Mouse (Mus musculus) liver, embryonic 15.5 days (tissue): Measurements from ENCODE around the gene Lsm6. TPM values are rescaled to one million over a fixed set of nuclear protein-coding genes. Genes with fewer than 3 reads are reported as not detected.

Source experiments
- ATAC-seq: fragments of 200-750 bp; cut with Nextera tagmentation; 2 replicates; pipeline ENCODE4 v1.8.0; 2017; ENCODE audit warnings: moderate number of reproducible peaks, mild to moderate bottlenecking, moderate library complexity; ENCODE audit not compliant: insufficient read depth
- H3K27ac ChIP-seq: fragments of 300-500 bp; sonication (generic); replicated peaks from 2 replicates; pipeline ENCODE4 v1.5.1; 2015; ENCODE audit warnings: mild to moderate bottlenecking, inconsistent platforms
- H3K27me3 ChIP-seq: fragments of 300-500 bp; sonication (generic); 2 replicates; pipeline ENCODE4 v1.6.1; 2015; ENCODE audit warnings: mild to moderate bottlenecking, inconsistent platforms
- H3K36me3 ChIP-seq: fragments of 300-500 bp; sonication (generic); replicated peaks from 2 replicates; pipeline ENCODE4 v1.6.1; 2015; ENCODE audit warnings: moderate library complexity, mild to moderate bottlenecking, inconsistent platforms
- H3K4me1 ChIP-seq: fragments of 300-500 bp; sonication (generic); replicated peaks from 2 replicates; pipeline ENCODE4 v1.6.1; 2015; ENCODE audit warnings: inconsistent platforms
- H3K4me2 ChIP-seq: fragments of 300-500 bp; sonication (generic); 2 replicates; pipeline ENCODE4 v1.6.1; 2015; ENCODE audit warnings: moderate library complexity, mild to moderate bottlenecking, inconsistent platforms
- H3K4me3 ChIP-seq: fragments of 300-500 bp; sonication (generic); replicated peaks from 2 replicates; pipeline ENCODE4 v1.5.1; 2015; ENCODE audit warnings: mild to moderate bottlenecking, inconsistent platforms
- H3K9ac ChIP-seq: fragments of 300-500 bp; sonication (generic); 2 replicates; pipeline ENCODE4 v1.6.1; 2015; ENCODE audit warnings: moderate library complexity, mild to moderate bottlenecking, inconsistent platforms
- H3K9me3 ChIP-seq: fragments of 300-500 bp; sonication (generic); replicated peaks from 2 replicates; pipeline ENCODE4 v1.6.1; 2016; ENCODE audit warnings: inconsistent platforms
- WGBS: fragments of 180-500 bp; shearing (Covaris S2); methylation state at CpG from one replicate; pipeline ENCODE4 v1.1.7; 2015; ENCODE audit warnings: mixed read lengths; ENCODE audit not compliant: insufficient replicate concordance; 5-methylcytosine and 5-hydroxymethylcytosine counted together
- polyA plus RNA-seq: library from polyadenylated mRNA; unstranded; fragments of >200 nt; fragmentation: Nextera tagmentation; extraction: Ambion mirVana; gene quantifications from 2 replicates; pipeline ENCODE4 v1.2.1, GENCODE M21; 2015

Gene Lsm6
- polyA plus RNA-seq, 1 experiment from 2014 or later = 90.2 TPM

GRCm38 (mm10) chr8:78801201-78801600 lies 19.7 kb downstream of the Lsm6 start:
- no peaks in the 10 kb centered on the region for H3K27me3 ChIP-seq
- no peak overlapping the region for H3K4me2 ChIP-seq
- H3K4me1 ChIP-seq = no peaks in the 10 kb centered on the region
- no peak overlapping the region for H3K4me3 ChIP-seq
- ATAC-seq = no peak
- H3K36me3 ChIP-seq = peaks cover 10% of the 10 kb centered on the region
- no peak overlapping the region for H3K27ac ChIP-seq
- WGBS = 83% methylated on average over 6 of the region's 6 CpGs
- H3K9ac ChIP-seq = no peak overlapping the region
- no peaks in the 10 kb centered on the region for H3K9me3 ChIP-seq

- no peak overlapping the region for H3K9ac ChIP-seq
- 68% methylated on average over 3 of the region's 3 CpGs for WGBS
- no peaks in the 10 kb centered on the region for H3K27me3 ChIP-seq
- no peak overlapping the region for H3K27ac ChIP-seq
- H3K36me3 ChIP-seq = no peaks in the 10 kb centered on the region
- no peak for ATAC-seq
- H3K4me1 ChIP-seq = no peaks in the 10 kb centered on the region
- H3K9me3 ChIP-seq = no peaks in the 10 kb centered on the region
- H3K4me3 ChIP-seq = no peak overlapping the region
- H3K4me2 ChIP-seq = no peak overlapping the region
These were observed 22.3 kb downstream of the Lsm6 start for GRCm38 (mm10) chr8:78798671-78799070.

GRCm38 (mm10) chr8:78797985-78798384 lies 23.0 kb downstream of the Lsm6 start:
- WGBS = 81% methylated on average over 7 of the region's 7 CpGs
- no peaks in the 10 kb centered on the region for H3K36me3 ChIP-seq
- ATAC-seq = no peak
- no peak overlapping the region for H3K27ac ChIP-seq
- H3K4me1 ChIP-seq = no peaks in the 10 kb centered on the region
- H3K9me3 ChIP-seq = no peaks in the 10 kb centered on the region
- no peak overlapping the region for H3K4me2 ChIP-seq
- H3K4me3 ChIP-seq = no peak overlapping the region
- no peaks in the 10 kb centered on the region for H3K27me3 ChIP-seq
- no peak overlapping the region for H3K9ac ChIP-seq

DNA sequence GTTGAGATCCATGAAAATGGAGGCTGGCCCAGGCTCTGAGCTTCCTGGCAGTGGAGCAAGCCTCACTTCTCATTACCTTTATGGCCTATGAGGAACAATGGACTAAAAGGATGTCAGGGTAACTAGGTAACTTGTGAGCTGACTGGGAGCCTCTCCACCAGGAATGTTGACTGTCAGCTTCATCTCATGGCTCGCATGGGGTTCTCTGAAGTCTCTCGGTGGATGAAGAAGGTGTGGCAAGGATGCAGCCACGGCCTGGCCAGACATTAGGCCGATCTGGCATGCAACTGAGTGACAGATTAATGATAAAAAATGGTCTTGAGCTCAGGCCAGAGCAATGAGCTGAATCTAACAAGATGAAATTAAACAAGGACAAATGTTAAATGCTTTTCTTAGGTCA lies 27.7 kb downstream of the Lsm6 start:
- no peak overlapping the region for H3K4me3 ChIP-seq
- H3K9ac ChIP-seq = no peak overlapping the region
- no peaks in the 10 kb centered on the region for H3K36me3 ChIP-seq
- 63% methylated on average over 4 of the region's 4 CpGs for WGBS
- no peak overlapping the region for H3K27ac ChIP-seq
- no peak overlapping the region for H3K4me2 ChIP-seq
- H3K27me3 ChIP-seq = no peaks in the 10 kb centered on the region
- ATAC-seq = no peak
- no peaks in the 10 kb centered on the region for H3K4me1 ChIP-seq
- H3K9me3 ChIP-seq = no peaks in the 10 kb centered on the region

DNA sequence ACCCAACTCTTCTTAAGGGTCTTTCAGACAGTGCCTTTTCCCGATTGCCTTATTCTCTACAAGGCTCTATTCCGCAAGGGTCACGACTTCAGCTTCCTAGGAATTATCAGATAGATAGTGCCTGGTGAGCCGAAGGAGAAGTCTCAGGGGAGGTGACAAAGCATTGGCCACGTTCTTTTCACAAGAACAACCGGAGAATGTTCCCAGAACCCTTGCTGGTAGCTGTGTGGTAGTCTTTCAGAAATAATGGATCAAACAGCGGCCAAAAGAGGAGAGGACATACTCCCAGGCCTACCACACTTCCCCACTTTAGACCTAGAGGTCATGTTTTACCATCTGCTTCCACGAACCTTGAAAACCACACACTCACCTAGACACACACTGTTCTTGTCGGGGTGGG lies 44.1 kb downstream of the Lsm6 start:
- WGBS = 70% methylated on average over 9 of the region's 9 CpGs
- Histone ChIP-seq H3K4me1 (no peaks in the 10 kb centered on the region), H3K4me3 (no peak overlapping the region), H3K27me3 (no peaks in the 10 kb centered on the region), H3K9me3 (no peaks in the 10 kb centered on the region), H3K9ac (no peak overlapping the region), H3K27ac (no peak overlapping the region), H3K36me3 (no peaks in the 10 kb centered on the region), H3K4me2 (no peak overlapping the region)
- no peak for ATAC-seq

DNA sequence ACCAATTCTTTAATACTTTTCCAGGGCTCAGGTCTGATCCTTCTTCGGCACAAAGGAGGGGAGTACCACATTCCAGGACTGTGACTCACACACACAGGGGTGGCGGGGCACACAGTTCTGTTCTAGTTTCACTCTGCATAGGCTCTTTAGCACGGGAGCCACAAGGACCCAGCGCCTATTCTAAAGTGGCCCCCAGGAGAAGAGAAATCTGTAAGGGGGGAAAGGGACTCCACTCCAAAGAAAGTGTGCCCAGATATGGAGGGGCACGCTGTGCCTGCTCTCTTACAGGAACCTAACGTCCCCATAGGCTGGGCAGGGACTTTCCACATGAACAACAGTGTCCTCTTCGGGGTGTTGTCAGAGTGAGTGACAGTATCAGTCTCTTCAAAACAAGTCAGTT lies 49.7 kb downstream of the Lsm6 start:
- Histone ChIP-seq H3K4me2 (no peak overlapping the region), H3K9me3 (no peaks in the 10 kb centered on the region), H3K27me3 (no peaks in the 10 kb centered on the region), H3K9ac (no peak overlapping the region), H3K4me3 (no peak overlapping the region), H3K36me3 (no peaks in the 10 kb centered on the region), H3K4me1 (no peaks in the 10 kb centered on the region), H3K27ac (no peak overlapping the region)
- WGBS = 51% methylated on average over 7 of the region's 7 CpGs
- no peak for ATAC-seq

GRCm38 (mm10) chr8:78770584-78770983 lies 50.4 kb downstream of the Lsm6 start:
- H3K27me3 ChIP-seq = no peaks in the 10 kb centered on the region
- 71% methylated on average over 3 of the region's 3 CpGs for WGBS
- H3K9ac ChIP-seq = no peak overlapping the region
- no peaks in the 10 kb centered on the region for H3K4me1 ChIP-seq
- no peak overlapping the region for H3K4me3 ChIP-seq
- no peak overlapping the region for H3K4me2 ChIP-seq
- no peaks in the 10 kb centered on the region for H3K9me3 ChIP-seq
- H3K36me3 ChIP-seq = no peaks in the 10 kb centered on the region
- H3K27ac ChIP-seq = no peak overlapping the region
- no peak for ATAC-seq

- Histone ChIP-seq H3K4me3 (no peak overlapping the region), H3K4me2 (no peak overlapping the region), H3K27me3 (no peaks in the 10 kb centered on the region), H3K27ac (no peak overlapping the region), H3K4me1 (no peaks in the 10 kb centered on the region), H3K9ac (no peak overlapping the region), H3K9me3 (no peaks in the 10 kb centered on the region), H3K36me3 (no peaks in the 10 kb centered on the region)
- WGBS = 80% methylated on average over 1 of the region's 1 CpGs
- ATAC-seq = no peak
These were observed 55.4 kb downstream of the Lsm6 start for GRCm38 (mm10) chr8:78765556-78765955.

DNA sequence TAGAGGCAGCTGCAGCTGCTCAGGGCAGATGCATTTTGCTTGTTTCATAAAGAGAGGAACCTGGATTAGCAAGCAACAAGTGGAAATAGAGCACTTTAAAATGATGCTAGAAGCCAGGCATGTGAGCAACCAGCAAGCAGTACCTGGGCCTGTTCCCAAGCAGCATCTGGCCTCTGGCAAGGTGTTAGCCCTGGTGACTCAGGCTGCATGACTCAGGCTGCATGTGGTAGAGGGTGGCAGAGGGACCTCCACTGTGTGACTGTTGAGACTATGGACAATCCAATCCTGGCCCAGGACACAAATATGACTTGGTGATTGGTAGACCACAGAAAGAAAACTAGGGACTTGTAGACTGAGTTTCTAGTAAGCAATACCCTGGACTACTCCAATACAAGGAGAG lies 56.0 kb downstream of the Lsm6 start:
- Histone ChIP-seq H3K27me3 (no peaks in the 10 kb centered on the region), H3K36me3 (no peaks in the 10 kb centered on the region), H3K4me3 (no peak overlapping the region), H3K9me3 (no peaks in the 10 kb centered on the region), H3K27ac (no peak overlapping the region), H3K9ac (no peak overlapping the region), H3K4me2 (no peak overlapping the region), H3K4me1 (no peaks in the 10 kb centered on the region)
- no peak for ATAC-seq

GRCm38 (mm10) chr8:78759139-78759538 lies 61.8 kb downstream of the Lsm6 start:
- no peak overlapping the region for H3K4me3 ChIP-seq
- no peaks in the 10 kb centered on the region for H3K4me1 ChIP-seq
- no peaks in the 10 kb centered on the region for H3K27me3 ChIP-seq
- no peak overlapping the region for H3K9ac ChIP-seq
- no peaks in the 10 kb centered on the region for H3K9me3 ChIP-seq
- no peak for ATAC-seq
- H3K36me3 ChIP-seq = no peaks in the 10 kb centered on the region
- H3K27ac ChIP-seq = no peak overlapping the region
- no peak overlapping the region for H3K4me2 ChIP-seq

DNA sequence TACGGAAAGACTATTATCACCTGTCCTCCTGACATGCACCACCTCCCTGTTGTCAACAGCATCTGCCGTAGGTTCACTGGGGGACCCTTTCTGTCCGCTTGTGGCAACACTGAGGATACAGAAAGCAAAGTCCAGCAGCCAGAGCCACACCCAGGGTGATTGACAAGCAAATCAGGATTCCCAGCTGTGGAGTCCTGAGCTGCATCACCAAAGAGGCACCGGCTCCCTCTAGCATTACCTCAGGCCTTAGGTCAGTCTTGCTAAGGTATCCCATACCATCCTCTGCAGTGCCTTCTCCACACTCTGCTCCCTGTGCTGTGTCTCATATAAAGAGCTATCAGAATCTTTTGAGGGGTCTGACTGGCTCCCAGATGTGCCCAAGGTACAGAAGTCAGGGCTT lies 66.0 kb downstream of the Lsm6 start:
- no peak overlapping the region for H3K4me2 ChIP-seq
- no peaks in the 10 kb centered on the region for H3K4me1 ChIP-seq
- H3K27me3 ChIP-seq = no peaks in the 10 kb centered on the region
- H3K9ac ChIP-seq = no peak overlapping the region
- ATAC-seq = no peak
- H3K9me3 ChIP-seq = no peaks in the 10 kb centered on the region
- no peak overlapping the region for H3K27ac ChIP-seq
- WGBS = 67% methylated on average over 4 of the region's 4 CpGs
- no peaks in the 10 kb centered on the region for H3K36me3 ChIP-seq
- H3K4me3 ChIP-seq = no peak overlapping the region
